Mouse (Mus musculus) megakaryocyte, embryonic 14.5 days (primary cell): ENCODE measurements around the gene Ralb.

Source experiments
- FLI1 ChIP-seq: IDR thresholded peaks from 2 replicates; pipeline ENCODE4 v1.6.1; 2012; ENCODE audit warnings: low read length, inconsistent platforms, mixed read lengths
- GATA1 ChIP-seq: IDR thresholded peaks from 3 replicates; pipeline ENCODE4 v1.6.1; 2012; ENCODE audit warnings: mixed read lengths, low read length, inconsistent platforms, borderline replicate concordance

- TF ChIP-seq GATA1 (no peak), FLI1 (no peak)
These were observed 18.8 kb upstream of the Ralb start for GRCm38 (mm10) chr1:119523369-119523768.
